Mouse (Mus musculus) bone marrow, adult 2 months (tissue): ENCODE measurements at regions not wholly inside any gene's neighbourhood (a gene's known extent, or its start where the extent isn't known, plus 50 kb on each side); places are given as distances from the start of the nearest gene placed in this dataset.

Experiments used
- CTCF ChIP-seq: fragments of 200-500 bp; IDR thresholded peaks from 2 replicates; pipeline ENCODE4 v1.5.1; 2011; ENCODE audit warnings: low read length, control low read depth; ENCODE audit not compliant: control insufficient read depth, insufficient read depth
- POLR2A ChIP-seq: fragments of 200-500 bp; IDR thresholded peaks from 2 replicates; pipeline ENCODE4 v1.6.1; 2011; ENCODE audit warnings: low read depth, mild to moderate bottlenecking, control low read depth, low read length, borderline replicate concordance; ENCODE audit not compliant: control insufficient read depth

GRCm38 (mm10) chr15:57542630-57543029, 65.2 kb upstream of the Slc22a22 start:
- no peak for TF ChIP-seq POLR2A
- no peak for TF ChIP-seq CTCF
